Mouse (Mus musculus): ENCODE measurements around the gene Dlx6. TPM values are rescaled to one million over a fixed set of nuclear protein-coding genes. Genes with fewer than 3 reads are reported as not detected.

Gene Dlx6
- total RNA-seq, 1 experiment = not detected

GRCm38 (mm10) chr6:6859950-6860410, 3.2 kb upstream of the Dlx6 start:
- H3K27ac ChIP-seq (ENCODE audit: insufficient read depth, low read depth, low read length, poor library complexity, severe bottlenecking) = no peak overlapping the region
- no peaks in the 10 kb centered on the region for H3K9me3 ChIP-seq (ENCODE audit: control insufficient read depth, insufficient read depth, low read depth, low read length)
- DNase-seq (ENCODE audit: low read depth, low spot score) = no peak
- in situ Hi-C loops (cut with MboI; ENCODE audit: low sequenced_read_pairs in 2 of 2, unreplicated experiment in 2 of 2) = loop anchor here in 1 of 2 experiments (25.0 kb wide), 1 partner anchor 848 kb away; no protein-coding TSS in a partner anchor
- TF ChIP-seq HCFC1 (IDR thresholded peaks at IDR 0.05; ENCODE audit: borderline replicate concordance, insufficient read depth, low read length) = no peak
- TF ChIP-seq ZC3H11A (IDR thresholded peaks at IDR 0.05; ENCODE audit: borderline replicate concordance, low read depth, low read length) = no peak
- no peak for TF ChIP-seq ZNF384 (IDR thresholded peaks at IDR 0.05; ENCODE audit: low read depth, low read length)
- no peak for TF ChIP-seq MAFK (IDR thresholded peaks at IDR 0.05; ENCODE audit: insufficient read depth, low read depth, low read length)
- TF ChIP-seq CHD2 (IDR thresholded peaks at IDR 0.05; ENCODE audit: low read depth, low read length) = no peak
- peak overlapping the region in 1 of 2 experiments; percentile 7; a peak in 1 of 4 replicates for H3K4me3 ChIP-seq (ENCODE audit: insufficient read depth in 1 of 2, low read depth in 1 of 2, low read length in 2 of 2, poor library complexity in 1 of 2, severe bottlenecking in 1 of 2)
- H3K4me1 ChIP-seq (ENCODE audit: control insufficient read depth in 2 of 2, insufficient read depth in 2 of 2, low read length in 2 of 2, poor library complexity in 1 of 2) = peaks cover 0 to 4% of the 10 kb centered on the region in 2 experiments; a peak in 2 of 4 replicates
- H3K9ac ChIP-seq (ENCODE audit: insufficient read depth, low read depth, low read length, poor library complexity, severe bottlenecking) = no peak overlapping the region
- no peaks in the 10 kb centered on the region for H3K36me3 ChIP-seq (ENCODE audit: control insufficient read depth, insufficient read depth, low read length, poor library complexity, severe bottlenecking)

GRCm38 (mm10) chr6:6860411-6861085, 2.6 kb upstream of the Dlx6 start:
- no peak overlapping the region for H3K27ac ChIP-seq (ENCODE audit: insufficient read depth, low read depth, low read length, poor library complexity, severe bottlenecking)
- no peaks in the 10 kb centered on the region for H3K9me3 ChIP-seq (ENCODE audit: control insufficient read depth, insufficient read depth, low read depth, low read length)
- DNase-seq (ENCODE audit: low read depth, low spot score) = no peak
- no peak overlapping the region for H3K9ac ChIP-seq (ENCODE audit: insufficient read depth, low read depth, low read length, poor library complexity, severe bottlenecking)
- in situ Hi-C loops (cut with MboI; ENCODE audit: low sequenced_read_pairs in 2 of 2, unreplicated experiment in 2 of 2) = loop anchor here in 1 of 2 experiments (25.0 kb wide), 1 partner anchor 848 kb away; no protein-coding TSS in a partner anchor
- TF ChIP-seq HCFC1 (IDR thresholded peaks at IDR 0.05; ENCODE audit: borderline replicate concordance, insufficient read depth, low read length) (no peak), ZC3H11A (IDR thresholded peaks at IDR 0.05; ENCODE audit: borderline replicate concordance, low read depth, low read length) (no peak)
- peaks cover 0 to 4% of the 10 kb centered on the region in 2 experiments; a peak in 2 of 4 replicates for H3K4me1 ChIP-seq (ENCODE audit: control insufficient read depth in 2 of 2, insufficient read depth in 2 of 2, low read length in 2 of 2, poor library complexity in 1 of 2)
- H3K36me3 ChIP-seq (ENCODE audit: control insufficient read depth, insufficient read depth, low read length, poor library complexity, severe bottlenecking) = no peaks in the 10 kb centered on the region
- H3K4me3 ChIP-seq (ENCODE audit: insufficient read depth in 1 of 2, low read depth in 1 of 2, low read length in 2 of 2, poor library complexity in 1 of 2, severe bottlenecking in 1 of 2) = no peak overlapping the region

GRCm38 (mm10) chr6:6861086-6861797, 1.9 kb upstream of the Dlx6 start:
- Histone ChIP-seq H3K9ac (ENCODE audit: insufficient read depth, low read depth, low read length, poor library complexity, severe bottlenecking) (no peak overlapping the region), H3K27ac (ENCODE audit: insufficient read depth, low read depth, low read length, poor library complexity, severe bottlenecking) (no peak overlapping the region), H3K4me3 (ENCODE audit: insufficient read depth in 1 of 2, low read depth in 1 of 2, low read length in 2 of 2, poor library complexity in 1 of 2, severe bottlenecking in 1 of 2) (no peak overlapping the region), H3K9me3 (ENCODE audit: control insufficient read depth, insufficient read depth, low read depth, low read length) (no peaks in the 10 kb centered on the region), H3K36me3 (ENCODE audit: control insufficient read depth, insufficient read depth, low read length, poor library complexity, severe bottlenecking) (no peaks in the 10 kb centered on the region), H3K4me1 (ENCODE audit: control insufficient read depth in 2 of 2, insufficient read depth in 2 of 2, low read length in 2 of 2, poor library complexity in 1 of 2) (peaks cover 0 to 4% of the 10 kb centered on the region in 2 experiments; a peak in 2 of 4 replicates)
- no peak for DNase-seq (ENCODE audit: low read depth, low spot score)
- in situ Hi-C loops (cut with MboI; ENCODE audit: low sequenced_read_pairs in 2 of 2, unreplicated experiment in 2 of 2) = loop anchor here in 1 of 2 experiments (25.0 kb wide), 1 partner anchor 849 kb away; no protein-coding TSS in a partner anchor
- no peak for TF ChIP-seq ZNF384 (IDR thresholded peaks at IDR 0.05; ENCODE audit: low read depth, low read length)
- no peak for TF ChIP-seq MAFK (IDR thresholded peaks at IDR 0.05; ENCODE audit: insufficient read depth, low read depth, low read length)
- no peak for TF ChIP-seq CHD2 (IDR thresholded peaks at IDR 0.05; ENCODE audit: low read depth, low read length)
- TF ChIP-seq HCFC1 (IDR thresholded peaks at IDR 0.05; ENCODE audit: borderline replicate concordance, insufficient read depth, low read length) = no peak
- no peak for TF ChIP-seq ZC3H11A (IDR thresholded peaks at IDR 0.05; ENCODE audit: borderline replicate concordance, low read depth, low read length)

GRCm38 (mm10) chr6:6861798-6862428, 1.2 kb upstream of the Dlx6 start:
- no peak for DNase-seq (ENCODE audit: low read depth, low spot score)
- Histone ChIP-seq H3K27ac (ENCODE audit: insufficient read depth, low read depth, low read length, poor library complexity, severe bottlenecking) (no peak overlapping the region), H3K36me3 (ENCODE audit: control insufficient read depth, insufficient read depth, low read length, poor library complexity, severe bottlenecking) (no peaks in the 10 kb centered on the region), H3K9ac (ENCODE audit: insufficient read depth, low read depth, low read length, poor library complexity, severe bottlenecking) (no peak overlapping the region), H3K4me3 (ENCODE audit: insufficient read depth in 1 of 2, low read depth in 1 of 2, low read length in 2 of 2, poor library complexity in 1 of 2, severe bottlenecking in 1 of 2) (no peak overlapping the region), H3K4me1 (ENCODE audit: control insufficient read depth in 2 of 2, insufficient read depth in 2 of 2, low read length in 2 of 2, poor library complexity in 1 of 2) (peaks cover 0 to 4% of the 10 kb centered on the region in 2 experiments; a peak in 2 of 4 replicates), H3K9me3 (ENCODE audit: control insufficient read depth, insufficient read depth, low read depth, low read length) (no peaks in the 10 kb centered on the region)
- in situ Hi-C loops (cut with MboI; ENCODE audit: low sequenced_read_pairs in 2 of 2, unreplicated experiment in 2 of 2) = loop anchor here in 1 of 2 experiments (25.0 kb wide), 1 partner anchor 850 kb away; no protein-coding TSS in a partner anchor
- TF ChIP-seq ZC3H11A (IDR thresholded peaks at IDR 0.05; ENCODE audit: borderline replicate concordance, low read depth, low read length) = no peak
- no peak for TF ChIP-seq ZNF384 (IDR thresholded peaks at IDR 0.05; ENCODE audit: low read depth, low read length)
- TF ChIP-seq CHD2 (IDR thresholded peaks at IDR 0.05; ENCODE audit: low read depth, low read length) = no peak
- no peak for TF ChIP-seq HCFC1 (IDR thresholded peaks at IDR 0.05; ENCODE audit: borderline replicate concordance, insufficient read depth, low read length)
- TF ChIP-seq MAFK (IDR thresholded peaks at IDR 0.05; ENCODE audit: insufficient read depth, low read depth, low read length) = no peak
